Mouse (Mus musculus) heart, postnatal 0 days (tissue): ENCODE measurements around the gene Lyar. TPM values are rescaled to one million over a fixed set of nuclear protein-coding genes. Genes with fewer than 3 reads are reported as not detected.

Source experiments
- ATAC-seq: fragments of 200-750 bp; cut with Nextera tagmentation; 2 replicates; pipeline ENCODE4 v1.8.0; 2017; ENCODE audit warnings: low read depth, moderate number of reproducible peaks, moderate library complexity; ENCODE audit not compliant: insufficient read depth
- DNase-seq: peaks from one replicate; pipeline ENCODE4 v3.0.0-alpha.2; 2016; ENCODE audit warnings: low spot score
- H3K27ac ChIP-seq: fragments of 300-500 bp; sonication (generic); 2 replicates; pipeline ENCODE4 v1.5.1; 2014; ENCODE audit warnings: low read depth, mild to moderate bottlenecking
- H3K27me3 ChIP-seq: fragments of 300-500 bp; sonication (generic); 2 replicates; pipeline ENCODE4 v1.6.1; 2014; ENCODE audit warnings: low read length, mixed read lengths; ENCODE audit not compliant: control insufficient read depth, insufficient read depth
- H3K36me3 ChIP-seq: fragments of 300-500 bp; sonication (generic); replicated peaks from 2 replicates; pipeline ENCODE4 v1.6.1; 2014; ENCODE audit warnings: low read length, mixed read lengths; ENCODE audit not compliant: control insufficient read depth, insufficient read depth
- H3K4me1 ChIP-seq: fragments of 300-500 bp; sonication (generic); 2 replicates; pipeline ENCODE4 v1.6.1; 2014; ENCODE audit warnings: antibody characterized with exemption; ENCODE audit not compliant: control insufficient read depth, insufficient read depth
- H3K4me2 ChIP-seq: fragments of 300-500 bp; sonication (generic); 2 replicates; pipeline ENCODE4 v1.6.1; 2014; ENCODE audit warnings: low read depth, mild to moderate bottlenecking, low read length, moderate library complexity
- H3K4me3 ChIP-seq: fragments of 300-500 bp; sonication (generic); 2 replicates; pipeline ENCODE4 v1.5.1; 2014; ENCODE audit warnings: low read depth, low read length
- H3K9ac ChIP-seq: fragments of 300-500 bp; sonication (generic); replicated peaks from 2 replicates; pipeline ENCODE4 v1.6.1; 2014; ENCODE audit warnings: low read depth, low read length, mixed read lengths
- H3K9me3 ChIP-seq: fragments of 300-500 bp; sonication (generic); replicated peaks from 2 replicates; pipeline ENCODE4 v1.6.1; 2016; ENCODE audit warnings: low read length; ENCODE audit not compliant: control insufficient read depth
- CTCF ChIP-seq: IDR thresholded peaks from 2 replicates; pipeline ENCODE4 v1.5.1; 2016; ENCODE audit warnings: antibody characterized with exemption, control low read depth, low read depth
- EP300 ChIP-seq: IDR thresholded peaks from 2 replicates; pipeline ENCODE4 v1.6.1; 2016; ENCODE audit warnings: antibody characterized with exemption, low read depth
- WGBS: fragments of 180-500 bp; shearing (Covaris S2); extraction: QIAGEN DNeasy Blood & Tissue Kit; methylation state at CpG from one replicate; pipeline ENCODE4 v1.1.7; 2014; 5-methylcytosine and 5-hydroxymethylcytosine counted together
- polyA plus RNA-seq: library from polyadenylated mRNA; unstranded; fragments of >200 nt; fragmentation: Nextera tagmentation; extraction: Ambion mirVana; gene quantifications from 2 replicates; pipeline ENCODE4 v1.2.1, GENCODE M21; 2015
- total RNA-seq: library from RNA; depleted of rRNA; stranded (reverse); fragments of >200 nt; gene quantifications from 2 replicates; pipeline ENCODE4 v1.2.3, GENCODE M21; 2014; ENCODE audit warnings: low replicate concordance

Lyar gene
- total and polyA plus RNA-seq, 2 experiments from 2014 or later, result 13.6 to 42.1 TPM

DNA sequence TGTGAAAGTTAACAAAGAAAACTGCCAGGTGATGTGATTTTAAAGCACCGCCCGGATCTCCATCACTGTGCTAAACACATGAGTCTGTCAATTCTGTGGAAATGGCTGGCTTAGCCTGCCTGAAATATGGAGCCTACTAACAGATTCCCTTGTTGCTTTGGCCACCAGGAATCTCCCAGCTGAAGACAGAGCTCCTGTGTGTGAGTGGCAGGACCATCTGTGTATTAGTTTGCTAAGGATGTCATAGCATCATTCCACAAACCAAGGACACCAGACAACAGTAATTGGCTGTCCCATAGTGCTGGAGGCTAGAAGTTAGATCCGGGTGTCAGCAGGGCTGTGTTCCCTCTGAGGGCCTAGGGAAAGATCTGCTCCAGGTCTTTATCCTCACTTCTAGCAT, 29.4 kb upstream of the Lyar start:
- ATAC-seq (no peak), DNase-seq (no peak)
- TF ChIP-seq EP300 (no peak), CTCF (no peak)
- Histone ChIP-seq H3K9ac (no peak overlapping the region), H3K36me3 (no peaks in the 10 kb centered on the region), H3K27me3 (no peaks in the 10 kb centered on the region), H3K27ac (no peak overlapping the region), H3K4me2 (no peak overlapping the region), H3K4me3 (no peak overlapping the region), H3K9me3 (no peaks in the 10 kb centered on the region), H3K4me1 (no peaks in the 10 kb centered on the region)
- WGBS, result 84% methylated on average over 3 of the region's 3 CpGs

DNA sequence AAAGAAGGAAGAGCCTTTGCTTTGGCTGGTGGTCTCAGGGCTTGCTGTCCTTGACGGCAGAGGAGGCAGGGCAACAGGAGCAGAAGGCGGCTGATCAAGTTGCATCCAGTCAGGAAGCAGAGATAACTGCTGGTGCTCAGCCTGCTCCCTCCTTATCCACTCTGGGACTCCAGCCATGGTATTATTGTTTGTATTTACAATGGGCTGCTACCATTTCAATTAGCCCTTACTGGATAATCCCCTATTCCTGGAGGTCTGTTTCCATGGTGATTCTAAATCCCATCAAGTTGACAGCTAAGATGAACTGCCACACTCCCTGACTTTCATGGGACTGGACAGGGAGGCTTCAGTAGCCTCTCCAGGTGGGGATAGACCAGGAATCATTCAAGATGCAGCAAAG, 25.3 kb upstream of the Lyar start:
- WGBS, result 38% methylated on average over 2 of the region's 2 CpGs
- no peaks in the 10 kb centered on the region for H3K27me3 ChIP-seq
- TF ChIP-seq CTCF (no peak), EP300 (no peak)
- H3K4me1 ChIP-seq, result no peaks in the 10 kb centered on the region
- H3K9me3 ChIP-seq, result no peaks in the 10 kb centered on the region
- no peak overlapping the region for H3K27ac ChIP-seq
- H3K36me3 ChIP-seq, result 0 out of 2 replicates have a peak, but pooled peaks cover 3% of the 10 kb centered on the region
- no peak overlapping the region for H3K4me2 ChIP-seq
- ATAC-seq (no peak), DNase-seq (no peak)
- no peak overlapping the region for H3K9ac ChIP-seq
- no peak overlapping the region for H3K4me3 ChIP-seq

DNA sequence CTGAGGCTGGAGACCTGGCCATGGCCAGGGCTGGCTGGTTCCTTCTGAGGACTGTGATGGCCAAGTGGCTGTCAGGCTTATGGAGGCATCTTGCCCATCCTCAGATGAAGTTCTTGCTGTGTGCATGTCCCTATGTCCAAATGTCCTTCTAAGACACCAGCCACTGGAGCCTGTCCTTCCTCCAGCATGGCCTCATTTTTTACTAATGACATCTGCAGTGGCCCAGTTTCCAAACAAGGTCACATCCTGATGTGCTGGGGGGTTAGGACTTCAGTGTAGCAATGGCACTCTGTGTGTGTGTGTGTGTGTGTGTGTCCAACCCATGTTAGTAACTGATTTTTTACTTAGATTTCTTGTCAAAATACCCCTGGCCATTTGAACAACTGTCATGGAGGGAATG, 24.3 kb upstream of the Lyar start:
- Histone ChIP-seq H3K27me3 (no peaks in the 10 kb centered on the region), H3K4me3 (no peak overlapping the region), H3K9me3 (no peaks in the 10 kb centered on the region), H3K4me1 (no peaks in the 10 kb centered on the region), H3K27ac (no peak overlapping the region), H3K4me2 (no peak overlapping the region), H3K9ac (no peak overlapping the region), H3K36me3 (peaks cover 11% of the 10 kb centered on the region)
- ATAC-seq (no peak), DNase-seq (no peak)
- TF ChIP-seq EP300, result no peak
- TF ChIP-seq CTCF, result no peak

DNA sequence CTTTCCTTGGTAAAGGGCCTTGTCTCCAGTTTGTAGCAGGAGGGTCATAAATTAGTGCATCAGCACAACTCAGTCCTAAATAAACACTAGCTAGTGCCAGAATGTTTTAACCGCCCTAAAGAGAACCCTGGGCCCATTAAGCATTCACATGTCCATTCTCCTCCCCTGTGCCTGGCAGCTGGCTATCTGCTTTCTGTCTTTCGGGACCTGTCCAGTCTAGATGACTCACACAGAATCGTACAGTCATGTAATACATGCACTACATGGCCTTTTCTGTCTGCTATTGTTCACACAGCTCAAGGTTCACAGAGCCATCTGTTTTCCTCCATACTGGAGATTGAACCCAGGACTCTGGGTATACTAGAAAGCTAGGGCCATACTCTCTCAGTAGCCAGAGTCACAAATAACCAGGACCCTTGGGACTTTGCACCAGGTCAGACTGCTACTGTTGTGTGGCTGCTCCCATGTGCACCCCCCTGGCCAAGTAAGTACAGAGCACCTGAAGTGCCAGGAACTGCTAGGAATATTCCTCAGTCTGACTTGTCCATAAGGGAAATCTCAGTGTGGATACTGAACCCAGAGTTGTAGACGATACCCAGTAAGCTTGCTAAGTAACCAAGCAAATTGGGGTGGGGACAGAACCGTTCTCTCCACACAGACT, 23.3 kb upstream of the Lyar start:
- 57% methylated on average over 5 of the region's 5 CpGs for WGBS
- H3K4me2 ChIP-seq, result no peak overlapping the region
- peaks cover 21% of the 10 kb centered on the region for H3K36me3 ChIP-seq
- H3K27me3 ChIP-seq, result no peaks in the 10 kb centered on the region
- DNase-seq (no peak), ATAC-seq (0 out of 2 replicates have a peak, but pooled peaks have one; percentile 17)
- no peak for TF ChIP-seq CTCF
- no peak overlapping the region for H3K27ac ChIP-seq
- no peaks in the 10 kb centered on the region for H3K9me3 ChIP-seq
- H3K4me3 ChIP-seq, result no peak overlapping the region
- H3K9ac ChIP-seq, result no peak overlapping the region
- no peaks in the 10 kb centered on the region for H3K4me1 ChIP-seq

DNA sequence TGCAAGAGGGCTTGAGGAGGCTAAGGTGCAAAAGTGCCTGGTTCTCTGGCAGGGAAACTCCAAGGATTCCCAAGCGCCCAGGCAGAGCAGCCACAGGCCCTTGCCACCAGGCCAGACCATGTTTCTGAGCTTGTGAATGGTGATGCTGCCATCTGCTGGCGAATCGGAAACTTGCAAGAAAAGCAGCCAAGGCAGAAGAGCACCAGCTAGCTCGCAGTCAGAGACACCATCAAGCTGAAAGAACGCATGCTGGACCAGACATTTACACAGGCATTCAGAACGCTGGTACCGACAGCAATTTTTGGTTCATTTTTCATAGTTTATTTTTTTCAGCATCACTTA, 22.8 kb upstream of the Lyar start:
- Histone ChIP-seq H3K9ac (no peak overlapping the region), H3K4me2 (no peak overlapping the region), H3K27ac (no peak overlapping the region), H3K4me3 (no peak overlapping the region), H3K9me3 (no peaks in the 10 kb centered on the region), H3K36me3 (peaks cover 26% of the 10 kb centered on the region), H3K27me3 (no peaks in the 10 kb centered on the region), H3K4me1 (no peaks in the 10 kb centered on the region)
- DNase-seq, result peak; percentile 43
- TF ChIP-seq CTCF, result peak; percentile 94
- TF ChIP-seq EP300, result no peak
- 0 out of 2 replicates have a peak, but pooled peaks have one; percentile 47 for ATAC-seq
- 19% methylated on average over 7 of the region's 7 CpGs for WGBS

DNA sequence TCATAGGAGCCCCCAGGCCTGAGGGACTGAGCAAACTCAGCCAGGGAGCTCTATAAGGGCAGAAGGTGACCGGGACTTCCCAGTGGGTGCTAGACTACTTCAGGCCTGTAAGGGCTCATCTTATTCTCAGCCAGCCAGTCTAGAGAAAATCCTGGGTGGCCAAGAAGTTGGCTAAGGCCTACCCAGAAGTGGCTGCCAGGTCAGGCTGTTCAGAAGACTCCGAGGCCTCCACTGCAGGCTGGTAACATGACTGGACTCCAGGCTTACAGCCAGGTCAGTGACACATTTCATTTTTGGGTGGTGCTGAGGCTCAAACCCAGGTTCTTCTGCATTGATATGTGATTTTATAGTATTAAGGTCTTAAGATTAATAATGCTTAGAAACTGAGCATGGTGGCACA, 20.6 kb upstream of the Lyar start:
- peaks cover 48% of the 10 kb centered on the region for H3K36me3 ChIP-seq
- H3K4me2 ChIP-seq, result no peak overlapping the region

More for the DNA sequence above, 20.6 kb upstream of the Lyar start:
- ATAC-seq (no peak), DNase-seq (no peak)
- Histone ChIP-seq H3K4me3 (no peak overlapping the region), H3K9ac (no peak overlapping the region), H3K27me3 (no peaks in the 10 kb centered on the region), H3K4me1 (no peaks in the 10 kb centered on the region), H3K9me3 (no peaks in the 10 kb centered on the region), H3K27ac (no peak overlapping the region)
- WGBS, result 89% methylated on average over 2 of the region's 2 CpGs
- TF ChIP-seq CTCF (no peak), EP300 (no peak)
